Mouse (Mus musculus) liver, adult 2 months (tissue): ENCODE data around the gene Agpat2. TPM values are rescaled to one million over a fixed set of nuclear protein-coding genes. Genes with fewer than 3 reads are reported as not detected.

ENCODE experiments used
- DNase-seq: peaks from one replicate; pipeline ENCODE4 v3.0.0-alpha.2; 2011; ENCODE audit warnings: low read depth, low spot score; ENCODE audit errors: extremely low read depth
- H3K27ac ChIP-seq: fragments of 200-500 bp; replicated peaks from 2 replicates; pipeline ENCODE4 v1.5.1; 2012; ENCODE audit warnings: low read depth, mild to moderate bottlenecking, control low read depth, inconsistent platforms, low read length; ENCODE audit not compliant: insufficient read depth
- H3K27me3 ChIP-seq: fragments of 200-500 bp; 2 replicates; pipeline ENCODE4 v1.6.1; 2012; ENCODE audit warnings: mild to moderate bottlenecking, moderate library complexity, low read length, inconsistent platforms; ENCODE audit not compliant: control insufficient read depth, insufficient read depth
- H3K36me3 ChIP-seq: fragments of 200-500 bp; 2 replicates; pipeline ENCODE4 v1.6.1; 2012; ENCODE audit warnings: low read length, inconsistent platforms; ENCODE audit not compliant: control insufficient read depth, insufficient read depth
- H3K4me1 ChIP-seq: fragments of 200-500 bp; 2 replicates; pipeline ENCODE4 v1.6.1; 2011; ENCODE audit warnings: low read length; ENCODE audit not compliant: control insufficient read depth, insufficient read depth
- H3K4me3 ChIP-seq: fragments of 200-500 bp; 2 replicates; pipeline ENCODE4 v1.5.1; 2011; ENCODE audit warnings: low read depth, mild to moderate bottlenecking, control low read depth, low read length, moderate library complexity; ENCODE audit not compliant: insufficient read depth
- H3K79me2 ChIP-seq: fragments of 200-500 bp; 2 replicates; pipeline ENCODE4 v1.6.1; 2012; ENCODE audit warnings: inconsistent platforms, mild to moderate bottlenecking, low read length, moderate library complexity; ENCODE audit not compliant: control insufficient read depth, insufficient read depth
- H3K9ac ChIP-seq: fragments of 200-500 bp; 2 replicates; pipeline ENCODE4 v1.6.1; 2012; ENCODE audit warnings: low read depth, mild to moderate bottlenecking, control low read depth, inconsistent platforms, low read length
- CTCF ChIP-seq: fragments of 200-500 bp; IDR thresholded peaks from 2 replicates; pipeline ENCODE4 v1.5.1; 2011; ENCODE audit warnings: low read depth, low read length, control low read depth
- POLR2A ChIP-seq: fragments of 200-500 bp; IDR thresholded peaks from 2 replicates; pipeline ENCODE4 v1.6.1; 2011; ENCODE audit warnings: low read length, control low read depth; ENCODE audit not compliant: insufficient read depth; ENCODE audit errors: extremely low read depth
- WGBS: fragments of 180-500 bp; shearing (Covaris S2); methylation state at CpG from one replicate; pipeline ENCODE4 v1.1.7; 2018; 5-methylcytosine and 5-hydroxymethylcytosine counted together
- polyA plus RNA-seq: library from polyadenylated mRNA; depleted of rRNA; stranded (reverse); fragments of >200 nt; gene quantifications from 2 replicates; pipeline ENCODE4 v1.2.3, GENCODE M21; 2012
- total RNA-seq: library from RNA; depleted of rRNA; stranded (reverse); fragments of >200 nt; gene quantifications from 2 replicates; pipeline ENCODE4 v1.2.3, GENCODE M21; 2014

Gene Agpat2
- total and polyA plus RNA-seq, 2 experiments = 116 to 421 TPM

GRCm38 (mm10) chr2:26628792-26629437 is 24.7 kb upstream of the Agpat2 start:
- 59% methylated on average over 5 of the region's 5 CpGs for WGBS
- H3K27me3 ChIP-seq = peaks cover 3% of the 10 kb centered on the region; the same call in 1 of the 2 replicates

GRCm38 (mm10) chr2:26627921-26628739 is 23.9 kb upstream of the Agpat2 start, which contains the start of gene Fam69b:
TSS of gene Fam69b (plus strand) at chr2:26628457.
- no peak within 1 kb of the TSS for H3K27ac ChIP-seq
- H3K27me3 ChIP-seq = peaks cover 3% of the 10 kb centered on the region; the same call in 1 of the 2 replicates
- no peak for DNase-seq
- no peaks in the 10 kb centered on the region for H3K36me3 ChIP-seq
- TF ChIP-seq CTCF (no peak), POLR2A (no peak)
- H3K79me2 ChIP-seq = no peaks in the 10 kb centered on the region
- peak within 1 kb of the TSS; percentile 53 for H3K4me3 ChIP-seq
- WGBS = 3% methylated on average over 68 of the region's 70 CpGs
- H3K9ac ChIP-seq = peak within 1 kb of the TSS; percentile 72
- H3K4me1 ChIP-seq = no peaks in the 10 kb centered on the region

More at GRCm38 (mm10) chr2:26628792-26629437, 24.7 kb upstream of the Agpat2 start:
- H3K79me2 ChIP-seq = no peaks in the 10 kb centered on the region
- H3K27ac ChIP-seq = no peak overlapping the region
- peak overlapping the region; percentile 72; the same call in 1 of the 2 replicates for H3K9ac ChIP-seq
- peak overlapping the region; percentile 53; the same call in 1 of the 2 replicates for H3K4me3 ChIP-seq
- no peaks in the 10 kb centered on the region for H3K36me3 ChIP-seq
- no peak for DNase-seq
- no peak for TF ChIP-seq CTCF
- TF ChIP-seq POLR2A = no peak
- H3K4me1 ChIP-seq = no peaks in the 10 kb centered on the region

GRCm38 (mm10) chr2:26626081-26626480 is 21.9 kb upstream of the Agpat2 start:
- Histone ChIP-seq H3K79me2 (no peaks in the 10 kb centered on the region), H3K36me3 (no peaks in the 10 kb centered on the region), H3K27me3 (peaks cover 3% of the 10 kb centered on the region; the same call in 1 of the 2 replicates), H3K27ac (no peak overlapping the region), H3K4me3 (no peak overlapping the region), H3K4me1 (no peaks in the 10 kb centered on the region), H3K9ac (no peak overlapping the region)
- WGBS = 53% methylated on average over 3 of the region's 3 CpGs
- peak; percentile 63 for DNase-seq
- TF ChIP-seq POLR2A (no peak), CTCF (peak; percentile 27; the same call in 1 of the 2 replicates)

- Histone ChIP-seq H3K79me2 (no peaks in the 10 kb centered on the region), H3K4me1 (no peaks in the 10 kb centered on the region), H3K9ac (no peak overlapping the region), H3K4me3 (no peak overlapping the region), H3K27me3 (peaks cover 3% of the 10 kb centered on the region; the same call in 1 of the 2 replicates), H3K36me3 (no peaks in the 10 kb centered on the region), H3K27ac (no peak overlapping the region)
- 84% methylated on average over 3 of the region's 3 CpGs for WGBS
- TF ChIP-seq POLR2A (no peak), CTCF (no peak)
- DNase-seq = no peak
Observed at GRCm38 (mm10) chr2:26625419-26625818, 21.2 kb upstream of the Agpat2 start.

GRCm38 (mm10) chr2:26622984-26623383 is 18.8 kb upstream of the Agpat2 start:
- WGBS = 86% methylated on average over 5 of the region's 5 CpGs
- Histone ChIP-seq H3K9ac (no peak overlapping the region), H3K36me3 (no peaks in the 10 kb centered on the region), H3K4me1 (no peaks in the 10 kb centered on the region), H3K27ac (no peak overlapping the region), H3K27me3 (peaks cover 3% of the 10 kb centered on the region; the same call in 1 of the 2 replicates), H3K79me2 (no peaks in the 10 kb centered on the region), H3K4me3 (no peak overlapping the region)
- TF ChIP-seq CTCF = no peak
- TF ChIP-seq POLR2A = no peak
- no peak for DNase-seq
